Mouse (Mus musculus) retina, postnatal 7 days (tissue): ENCODE measurements around the gene Nelfe.

Experiments
- DNase-seq: peaks from one replicate; pipeline ENCODE4 v3.0.0-alpha.2; 2012; ENCODE audit warnings: low read depth, low spot score

The Nelfe gene

GRCm38 (mm10) chr17:34847192-34847591 lies 3.0 kb upstream of the Nelfe start:
- DNase-seq = no peak

- DNase-seq = no peak
Observed at GRCm38 (mm10) chr17:34847615-34848014, 2.6 kb upstream of the Nelfe start.

- no peak for DNase-seq
Observed at GRCm38 (mm10) chr17:34850517-34851125, 430 bp downstream of the Nelfe start.

GRCm38 (mm10) chr17:34853511-34853910 lies 3.3 kb downstream of the Nelfe start:
- DNase-seq = no peak

- no peak for DNase-seq
Observed at GRCm38 (mm10) chr17:34854761-34855160, 4.6 kb downstream of the Nelfe start.

GRCm38 (mm10) chr17:34855825-34856224 lies 5.6 kb downstream of the Nelfe start:
- DNase-seq = peak; percentile 28

- DNase-seq = no peak
Observed at GRCm38 (mm10) chr17:34858670-34859069, 8.5 kb downstream of the Nelfe start.

- no peak for DNase-seq
Observed at GRCm38 (mm10) chr17:34860514-34860913, 10.3 kb downstream of the Nelfe start.

GRCm38 (mm10) chr17:34861704-34862415 lies 11.7 kb downstream of the Nelfe start:
- no peak for DNase-seq

GRCm38 (mm10) chr17:34862416-34863081 lies 12.4 kb downstream of the Nelfe start, which contains the start of gene Cfb:
TSS of gene Cfb (minus strand) at chr17:34862518.
- DNase-seq = no peak

- DNase-seq = no peak
Observed at GRCm38 (mm10) chr17:34865981-34866380, 15.8 kb downstream of the Nelfe start.

GRCm38 (mm10) chr17:34874321-34874720 lies 24.1 kb downstream of the Nelfe start:
- DNase-seq = no peak

GRCm38 (mm10) chr17:34879336-34879879 lies 29.2 kb downstream of the Nelfe start, which contains the start of gene Zbtb12:
TSS of gene Zbtb12 (plus strand) at chr17:34879483.
- no peak for DNase-seq

- no peak for DNase-seq
Observed at GRCm38 (mm10) chr17:34881166-34881565, 31.0 kb downstream of the Nelfe start.

- DNase-seq = no peak
Observed at GRCm38 (mm10) chr17:34881683-34882310, 31.6 kb downstream of the Nelfe start, which contains the start of gene Gm20547. TSS of gene Gm20547 (minus strand) at chr17:34882042.

GRCm38 (mm10) chr17:34883332-34883731 lies 33.1 kb downstream of the Nelfe start:
- DNase-seq = no peak

- no peak for DNase-seq
Observed at GRCm38 (mm10) chr17:34884704-34885103, 34.5 kb downstream of the Nelfe start.

GRCm38 (mm10) chr17:34885615-34886014 lies 35.4 kb downstream of the Nelfe start:
- DNase-seq = no peak

GRCm38 (mm10) chr17:34887942-34888341 lies 37.8 kb downstream of the Nelfe start:
- DNase-seq = no peak

GRCm38 (mm10) chr17:34890074-34890743 lies 40.0 kb downstream of the Nelfe start:
- DNase-seq = no peak

- DNase-seq = no peak
Observed at GRCm38 (mm10) chr17:34891377-34891776, 41.2 kb downstream of the Nelfe start.
